Mouse (Mus musculus) ES-E14 (cell line): ENCODE measurements around the gene Shank3. TPM values are rescaled to one million over a fixed set of nuclear protein-coding genes. Genes with fewer than 3 reads are reported as not detected.

Experiments used
- DNase-seq: peaks from one replicate; pipeline ENCODE4 v3.0.0-alpha.2; 2013; ENCODE audit warnings: low read depth, low spot score
- H3K27ac ChIP-seq: 2 replicates; pipeline ENCODE4 v1.5.1; 2012; ENCODE audit warnings: low read depth, mild to moderate bottlenecking, low read length, moderate library complexity, mixed read lengths; ENCODE audit not compliant: poor library complexity, insufficient read depth, severe bottlenecking
- H3K36me3 ChIP-seq: 2 replicates; pipeline ENCODE4 v1.6.1; 2012; ENCODE audit warnings: mild to moderate bottlenecking, low read length, moderate library complexity, mixed read lengths; ENCODE audit not compliant: control insufficient read depth, poor library complexity, insufficient read depth, severe bottlenecking
- H3K4me1 ChIP-seq, 2 experiments: fragments of 150-350 bp in 1 of 2; sonication (generic) in 1 of 2; 2 replicates each; pipeline ENCODE4 v1.6.1; 2012; ENCODE audit warnings: low read length in 2 of 2, mild to moderate bottlenecking in 1 of 2, mixed read lengths in 1 of 2; ENCODE audit not compliant: control insufficient read depth in 2 of 2, insufficient read depth in 2 of 2, poor library complexity in 1 of 2
- H3K4me3 ChIP-seq, 2 experiments: fragments of 150-350 bp in 1 of 2; sonication (generic) in 1 of 2; 2 replicates each; pipeline ENCODE4 v1.5.1; 2012; ENCODE audit warnings: low read length in 2 of 2, low read depth in 1 of 2, mild to moderate bottlenecking in 1 of 2, mixed read lengths in 1 of 2; ENCODE audit not compliant: insufficient read depth in 1 of 2, poor library complexity in 1 of 2, severe bottlenecking in 1 of 2
- H3K9ac ChIP-seq: 2 replicates; pipeline ENCODE4 v1.6.1; 2012; ENCODE audit warnings: low read depth, mild to moderate bottlenecking, low read length, mixed read lengths; ENCODE audit not compliant: poor library complexity, insufficient read depth, severe bottlenecking
- H3K9me3 ChIP-seq: fragments of 150-350 bp; sonication (generic); 2 replicates; pipeline ENCODE4 v1.6.1; 2012; ENCODE audit warnings: low read depth, mild to moderate bottlenecking, low read length; ENCODE audit not compliant: control insufficient read depth, insufficient read depth
- CHD2 ChIP-seq: IDR thresholded peaks from 2 replicates; pipeline ENCODE4 v1.6.1; 2014; ENCODE audit warnings: mild to moderate bottlenecking, low read depth, low read length, inconsistent platforms
- HCFC1 ChIP-seq: IDR thresholded peaks from 2 replicates; pipeline ENCODE4 v1.6.1; 2012; ENCODE audit warnings: low read length, inconsistent platforms, borderline replicate concordance; ENCODE audit not compliant: insufficient read depth
- MAFK ChIP-seq: IDR thresholded peaks from 2 replicates; pipeline ENCODE4 v1.6.1; 2014; ENCODE audit warnings: mild to moderate bottlenecking, low read depth, low read length, inconsistent platforms; ENCODE audit not compliant: insufficient read depth
- ZC3H11A ChIP-seq: IDR thresholded peaks from 2 replicates; pipeline ENCODE4 v1.6.1; 2012; ENCODE audit warnings: low read depth, mild to moderate bottlenecking, inconsistent platforms, low read length, borderline replicate concordance
- ZNF384 ChIP-seq: IDR thresholded peaks from 2 replicates; pipeline ENCODE4 v1.6.1; 2012; ENCODE audit warnings: low read depth, low read length, inconsistent platforms
- in situ Hi-C, 2 experiments: fragments of 600-800 bp; cut with MboI; formaldehyde crosslinking; loops; one replicate each; pipeline ENCODE4 v1.15.1; 2025; ENCODE audit warnings: low sequenced_read_pairs in 2 of 2, inconsistent platforms in 1 of 2; ENCODE audit not compliant: unreplicated experiment in 2 of 2
- total RNA-seq: library from RNA; depleted of rRNA; stranded (reverse); fragments of 300-350 nt; gene quantifications from 2 replicates; pipeline ENCODE4 v1.2.3, GENCODE M21; 2012

Gene Shank3
- total RNA-seq, 1 experiment, result 6.7 TPM

- no peak overlapping the region; a peak in 1 of 4 replicates for H3K4me3 ChIP-seq
- in situ Hi-C loops, result no loop called here
These were observed 23.3 kb downstream of the Shank3 start for GRCm38 (mm10) chr15:89522566-89523282.

DNA sequence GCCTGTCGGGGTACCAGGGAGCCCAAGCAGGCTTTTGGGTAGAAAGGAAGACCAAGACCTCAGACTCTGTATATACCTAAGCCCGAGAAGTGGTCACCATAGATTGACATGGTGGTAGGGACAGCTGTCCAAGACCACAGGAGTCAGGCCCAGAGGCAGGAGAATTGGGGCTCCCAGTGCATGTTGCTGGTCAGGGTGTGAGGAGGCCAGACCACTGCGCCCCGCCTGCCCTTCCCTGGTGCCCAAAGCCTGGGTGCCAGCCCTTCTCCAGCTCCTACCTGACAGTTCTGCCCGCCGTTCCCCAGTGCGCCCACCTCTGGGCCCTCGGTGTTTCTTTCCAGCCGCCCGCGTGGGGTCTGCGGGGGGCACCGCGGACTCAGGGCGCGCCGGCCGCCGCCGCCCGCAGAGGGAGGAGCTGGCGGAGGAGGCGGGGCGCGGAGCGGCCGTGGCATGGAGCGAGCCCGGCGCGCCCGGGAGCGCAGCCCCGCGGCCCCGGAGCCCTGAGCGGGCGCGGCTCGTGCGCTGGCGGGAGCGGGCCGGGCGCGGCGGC is 23.9 kb downstream of the Shank3 start:
- Histone ChIP-seq H3K9ac (peak overlapping the region; percentile 51; the same call in 1 of the 2 replicates), H3K36me3 (no peaks in the 10 kb centered on the region; the same call in 1 of the 2 replicates), H3K27ac (no peak overlapping the region), H3K4me1 (no peaks in the 10 kb centered on the region; a peak in 1 of 4 replicates), H3K9me3 (no peaks in the 10 kb centered on the region), H3K4me3 (peak overlapping the region; percentile 58 to 80)
- DNase-seq, result no peak
- TF ChIP-seq CHD2 (no peak), MAFK (no peak), ZC3H11A (no peak), HCFC1 (no peak), ZNF384 (no peak)
- in situ Hi-C loops, result no loop called here

More at GRCm38 (mm10) chr15:89522566-89523282, 23.3 kb downstream of the Shank3 start:
- no peaks in the 10 kb centered on the region for H3K9me3 ChIP-seq
- no peak for DNase-seq
- no peaks in the 10 kb centered on the region; the same call in 1 of the 2 replicates for H3K36me3 ChIP-seq
- H3K9ac ChIP-seq, result no peak overlapping the region
- no peak overlapping the region for H3K27ac ChIP-seq
- no peaks in the 10 kb centered on the region; a peak in 1 of 4 replicates for H3K4me1 ChIP-seq
- no peak for TF ChIP-seq HCFC1
- TF ChIP-seq ZNF384, result no peak
- TF ChIP-seq CHD2, result no peak
- no peak for TF ChIP-seq MAFK
- no peak for TF ChIP-seq ZC3H11A

DNA sequence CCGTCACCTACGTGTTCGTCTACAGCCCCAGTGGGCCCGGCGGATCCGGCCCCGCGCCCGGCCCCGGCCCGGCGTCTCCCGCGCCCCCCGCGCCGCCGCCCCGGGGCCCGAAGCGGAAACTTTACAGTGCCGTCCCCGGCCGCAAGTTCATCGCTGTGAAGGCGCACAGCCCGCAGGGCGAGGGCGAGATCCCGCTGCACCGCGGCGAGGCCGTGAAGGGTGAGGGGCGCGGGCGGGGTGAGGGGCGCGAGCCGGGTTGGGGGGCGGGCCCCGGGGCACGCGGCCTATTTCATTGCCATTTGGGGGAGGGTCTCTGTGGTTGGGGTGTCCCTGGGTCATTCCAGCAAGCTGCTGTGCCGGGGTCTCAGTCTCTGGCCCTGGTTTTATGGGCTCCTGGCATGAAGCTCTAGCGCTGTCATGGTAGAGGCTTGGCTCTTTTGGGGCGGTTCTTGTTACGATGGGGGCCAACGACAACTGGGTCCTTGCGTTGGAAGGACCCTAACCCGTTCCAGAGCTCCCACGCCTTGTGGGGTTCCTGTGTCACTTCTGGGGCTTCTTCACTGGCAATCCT is 24.7 kb downstream of the Shank3 start:
- Histone ChIP-seq H3K36me3 (no peaks in the 10 kb centered on the region; the same call in 1 of the 2 replicates), H3K9me3 (no peaks in the 10 kb centered on the region), H3K4me3 (peak overlapping the region; percentile 48 to 80; a peak in 3 of 4 replicates), H3K27ac (no peak overlapping the region), H3K4me1 (no peaks in the 10 kb centered on the region; a peak in 1 of 4 replicates), H3K9ac (peak overlapping the region; percentile 54)
- in situ Hi-C loops, result no loop called here
- DNase-seq, result no peak
- no peak for TF ChIP-seq HCFC1
- no peak for TF ChIP-seq CHD2
- no peak for TF ChIP-seq ZC3H11A
- TF ChIP-seq MAFK, result no peak
- no peak for TF ChIP-seq ZNF384

GRCm38 (mm10) chr15:89524611-89525415 is 25.4 kb downstream of the Shank3 start:
- TF ChIP-seq ZC3H11A (no peak), CHD2 (no peak), ZNF384 (no peak), MAFK (no peak), HCFC1 (no peak)
- Histone ChIP-seq H3K36me3 (no peaks in the 10 kb centered on the region; the same call in 1 of the 2 replicates), H3K4me3 (peak overlapping the region in 1 of 2 experiments; percentile 48; a peak in 1 of 4 replicates), H3K9me3 (no peaks in the 10 kb centered on the region), H3K27ac (no peak overlapping the region), H3K4me1 (no peaks in the 10 kb centered on the region; a peak in 1 of 4 replicates), H3K9ac (no peak overlapping the region)
- DNase-seq, result no peak
- in situ Hi-C loops, result no loop called here
